Mouse (Mus musculus) stomach, postnatal 0 days (tissue): Measurements from ENCODE around the gene Ubash3b.

Source experiments
- CTCF ChIP-seq: IDR thresholded peaks from 2 replicates; pipeline ENCODE4 v1.5.1; 2016; ENCODE audit warnings: antibody characterized with exemption, low read depth, mild to moderate bottlenecking, moderate library complexity
- EP300 ChIP-seq: optimal IDR thresholded peaks from 2 replicates; pipeline ENCODE3; 2016; ENCODE audit warnings: antibody characterized with exemption

DNA sequence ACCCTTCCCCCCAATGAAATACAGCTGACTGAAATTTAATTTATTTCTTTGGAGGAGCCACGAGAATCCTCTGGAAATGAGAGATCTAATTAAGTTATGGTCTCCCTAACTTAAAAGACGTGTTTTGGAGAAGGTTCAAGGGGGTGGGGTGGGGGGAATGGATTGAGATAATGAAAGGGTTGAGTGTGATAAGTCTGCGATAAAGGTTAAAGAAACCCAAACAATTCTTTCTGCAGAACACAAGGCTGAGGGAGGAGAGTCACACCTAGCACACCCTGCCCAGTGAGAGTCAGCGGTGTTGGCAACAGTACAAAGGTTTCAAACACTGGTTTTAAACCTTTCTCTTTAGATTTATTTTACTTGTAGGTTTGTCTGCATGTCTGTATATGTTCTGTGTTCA is 108.0 kb downstream of the Ubash3b start:
- TF ChIP-seq CTCF: no peak
- TF ChIP-seq EP300: no peak
